Mouse (Mus musculus) ovary, postnatal 36 days (tissue): Measurements from ENCODE around the gene Gm44790.
"Not testable (repeated sequence)": the region's sequence is repeated elsewhere in the genome, so short reads cannot be mapped to it uniquely, and the experiment has no call there.

Experiments used
- DNase-seq: peaks from one replicate; pipeline ENCODE4 v3.0.0; 2022; ENCODE audit warnings: low spot score, mixed read lengths

Gm44790 gene

GRCm38 (mm10) chr6:86474646-86475181 is 48.3 kb downstream of the Gm44790 start:
- no peak for DNase-seq

GRCm38 (mm10) chr6:86475462-86476167 is 49.2 kb downstream of the Gm44790 start:
- peak; percentile 63 for DNase-seq

GRCm38 (mm10) chr6:86476931-86477330 is 50.5 kb downstream of the Gm44790 start:
- DNase-seq: no peak

- no peak for DNase-seq
Observed at GRCm38 (mm10) chr6:86479311-86479710, 52.9 kb downstream of the Gm44790 start.

- no peak for DNase-seq
Observed at GRCm38 (mm10) chr6:86479816-86480188, 53.3 kb downstream of the Gm44790 start.

- peak; percentile 55 for DNase-seq
Observed at GRCm38 (mm10) chr6:86480189-86480831, 53.9 kb downstream of the Gm44790 start.

GRCm38 (mm10) chr6:86481871-86482270 is 55.4 kb downstream of the Gm44790 start:
- no peak for DNase-seq

- no peak for DNase-seq
Observed at GRCm38 (mm10) chr6:86485943-86486640, 59.6 kb downstream of the Gm44790 start.

GRCm38 (mm10) chr6:86487358-86488148 is 61.1 kb downstream of the Gm44790 start:
- peak; percentile 82 for DNase-seq

GRCm38 (mm10) chr6:86488149-86488485 is 61.7 kb downstream of the Gm44790 start:
- DNase-seq: no peak

- DNase-seq: no peak
Observed at GRCm38 (mm10) chr6:86489945-86490344, 63.5 kb downstream of the Gm44790 start.

GRCm38 (mm10) chr6:86490413-86490812 is 64.0 kb downstream of the Gm44790 start:
- DNase-seq: not testable (repeated sequence)

GRCm38 (mm10) chr6:86493469-86494263 is 67.2 kb downstream of the Gm44790 start:
- no peak for DNase-seq

GRCm38 (mm10) chr6:86494767-86495166 is 68.3 kb downstream of the Gm44790 start:
- no peak for DNase-seq
